Mouse (Mus musculus) layer of hippocampus, postnatal 36 days (tissue): ENCODE data around the gene Zfp385a. TPM values are rescaled to one million over a fixed set of nuclear protein-coding genes. Genes with fewer than 3 reads are reported as not detected.

Experiments used
- DNase-seq, 2 experiments: peaks; one replicate each; pipeline ENCODE4 v3.0.0; 2022
- total RNA-seq, 2 experiments: library from RNA; stranded (reverse); gene quantifications; 2 replicates each; pipeline ENCODE4 v1.2.3; 2021

Gene Zfp385a
- total RNA-seq, 2 experiments from 2014 or later = 38.7 to 39.7 TPM

DNA sequence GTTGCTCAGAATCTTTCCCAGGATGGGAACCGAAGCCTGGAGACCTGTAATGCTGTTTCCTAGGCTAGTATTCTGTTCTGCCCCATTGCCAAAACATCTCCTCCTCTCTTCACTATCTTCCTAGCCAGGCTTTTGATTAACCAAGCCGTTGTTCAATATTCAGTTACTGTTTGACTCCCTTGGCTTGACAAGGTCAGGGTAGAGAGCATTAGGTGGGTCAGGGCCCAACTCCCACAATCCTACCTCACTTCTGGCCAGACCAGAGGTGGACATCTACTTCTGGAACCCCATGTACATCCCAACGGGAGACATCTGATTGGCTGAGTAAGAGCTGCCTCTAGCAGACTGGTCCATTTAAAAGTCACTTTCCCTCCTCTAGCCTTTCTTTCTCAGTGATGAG is 23.1 kb upstream of the Zfp385a start:
- DNase-seq = no peak

DNA sequence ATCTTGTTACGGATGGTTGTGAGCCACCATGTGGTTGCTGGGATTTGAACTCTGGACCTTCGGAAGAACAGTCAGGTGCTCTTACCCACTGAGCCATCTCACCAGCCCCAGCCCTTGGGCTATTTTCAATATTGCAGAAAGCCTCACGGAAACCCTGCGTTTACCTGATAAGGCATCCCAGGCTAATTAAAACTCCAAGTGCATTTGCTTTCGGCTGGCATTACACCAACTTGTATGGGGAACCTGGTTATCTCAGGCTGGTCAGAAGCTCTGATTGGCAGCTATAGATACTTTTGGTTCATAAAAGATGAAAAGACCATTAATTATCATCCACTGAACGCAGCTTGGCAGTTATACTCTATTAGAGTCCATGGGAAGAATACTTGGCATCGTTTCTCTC is 22.4 kb upstream of the Zfp385a start:
- no peak for DNase-seq

DNA sequence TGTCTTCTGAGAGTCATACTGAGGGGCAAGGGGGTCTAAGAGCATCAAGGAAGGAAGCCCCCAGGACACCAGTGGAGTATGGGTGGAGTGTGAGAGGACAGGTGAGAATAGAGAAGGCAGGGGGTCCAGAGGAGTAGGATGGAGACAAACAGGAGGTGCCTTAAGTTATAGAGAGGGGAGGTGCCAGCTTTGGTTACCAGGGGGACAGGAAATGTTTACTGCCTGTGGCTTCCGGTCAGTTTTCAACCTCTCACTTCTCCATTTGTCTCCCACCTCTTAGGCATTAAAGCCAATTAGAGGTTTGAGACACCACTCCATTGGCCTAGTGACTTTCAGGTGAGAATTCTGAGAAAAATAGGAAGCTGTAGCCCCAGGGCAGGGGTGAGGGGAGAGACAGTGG is 21.4 kb upstream of the Zfp385a start:
- no peak for DNase-seq

DNA sequence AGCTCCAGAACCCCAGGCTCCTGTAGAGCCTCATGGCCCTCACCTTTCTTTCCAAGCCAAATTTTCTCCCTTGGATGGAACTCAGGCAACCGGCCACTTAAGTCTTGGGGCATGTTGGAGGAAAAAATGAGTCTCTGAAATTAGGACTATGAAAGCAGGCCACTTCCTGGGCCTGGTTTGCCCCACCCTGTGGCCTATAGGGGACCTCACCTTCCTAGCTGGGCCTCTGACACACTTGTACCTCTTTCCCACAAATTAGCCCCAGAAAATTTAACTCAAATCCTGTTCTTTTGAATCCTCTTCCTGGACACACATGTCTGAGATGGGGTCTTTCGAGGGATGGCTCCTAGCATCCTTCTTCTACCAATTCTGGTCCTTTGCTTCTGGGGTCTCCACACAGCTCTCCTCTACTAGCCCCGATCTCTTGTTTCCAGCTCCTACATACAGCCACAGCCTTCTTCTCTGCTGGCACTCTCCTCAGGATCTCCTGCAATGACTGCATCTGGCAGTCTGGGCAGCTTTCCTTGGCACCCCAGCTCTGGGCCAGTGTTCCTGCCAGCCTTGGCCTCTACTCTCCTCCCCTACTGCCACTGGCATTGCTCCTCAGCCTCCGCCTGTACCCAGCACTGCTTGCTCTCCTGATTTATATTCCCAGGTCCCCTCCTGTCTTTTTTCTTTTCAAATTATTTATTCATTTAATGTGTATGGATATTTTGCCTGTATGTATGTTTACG is 20.1 kb upstream of the Zfp385a start:
- DNase-seq = peak; percentile 38 to 48

DNA sequence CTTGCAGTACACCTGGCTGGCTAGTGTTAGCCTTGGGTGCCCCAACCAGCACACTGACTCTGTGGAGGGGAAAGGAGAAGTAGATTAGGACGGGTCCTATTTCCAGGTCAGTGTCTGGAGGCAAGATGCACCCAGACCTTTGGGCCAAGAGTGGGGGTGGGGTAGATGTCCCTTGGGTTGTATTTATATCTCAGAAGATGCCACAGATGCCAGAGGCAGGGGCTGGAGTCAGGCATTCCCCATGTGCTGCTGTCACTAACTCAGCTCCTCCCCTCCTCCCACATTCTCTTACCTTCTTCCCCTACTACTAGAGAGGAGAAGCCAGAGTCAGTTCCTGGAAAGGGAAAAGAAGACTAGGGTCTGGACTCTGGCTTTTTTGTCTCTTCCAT is 19.2 kb upstream of the Zfp385a start:
- DNase-seq = no peak

DNA sequence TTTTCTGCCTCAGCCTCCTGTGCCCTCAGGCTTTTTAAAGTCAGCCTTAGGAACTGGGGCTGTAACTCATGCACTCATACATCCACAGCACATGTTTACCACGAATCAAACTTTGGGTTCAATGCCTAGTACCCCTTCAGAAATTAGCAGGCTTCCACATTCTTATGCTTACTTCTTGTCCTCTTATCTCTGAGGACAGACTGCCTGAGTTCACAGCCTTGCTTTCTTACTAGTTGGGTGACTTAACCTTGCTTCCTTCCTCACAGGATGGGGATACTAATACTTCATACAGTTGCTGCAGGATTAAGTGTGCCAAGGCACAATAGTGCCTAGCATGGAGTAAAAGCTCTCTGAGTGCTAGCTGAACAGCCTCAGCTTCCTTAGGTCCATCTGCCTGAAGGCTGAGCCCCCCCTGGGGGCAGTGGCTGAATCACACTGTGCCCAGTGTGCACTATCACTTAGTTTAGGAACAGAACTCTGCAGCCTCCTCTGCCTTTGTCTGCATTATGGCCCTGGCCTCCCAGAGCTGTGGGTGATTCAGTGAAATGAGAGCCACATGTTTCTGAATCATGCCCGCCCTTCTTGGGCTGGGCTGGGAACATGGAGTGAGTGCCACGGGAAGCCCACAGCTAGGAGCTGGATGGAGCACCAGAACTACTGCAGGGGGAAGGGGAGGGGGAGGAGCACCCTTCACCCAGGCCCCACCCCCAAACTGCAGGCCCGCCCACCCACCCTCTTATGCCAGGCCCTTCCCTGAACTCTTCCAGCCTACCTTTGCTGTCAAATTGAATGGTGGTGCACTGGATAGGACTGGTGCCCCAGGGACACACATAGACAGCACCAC is 18.6 kb upstream of the Zfp385a start:
- no peak for DNase-seq

DNA sequence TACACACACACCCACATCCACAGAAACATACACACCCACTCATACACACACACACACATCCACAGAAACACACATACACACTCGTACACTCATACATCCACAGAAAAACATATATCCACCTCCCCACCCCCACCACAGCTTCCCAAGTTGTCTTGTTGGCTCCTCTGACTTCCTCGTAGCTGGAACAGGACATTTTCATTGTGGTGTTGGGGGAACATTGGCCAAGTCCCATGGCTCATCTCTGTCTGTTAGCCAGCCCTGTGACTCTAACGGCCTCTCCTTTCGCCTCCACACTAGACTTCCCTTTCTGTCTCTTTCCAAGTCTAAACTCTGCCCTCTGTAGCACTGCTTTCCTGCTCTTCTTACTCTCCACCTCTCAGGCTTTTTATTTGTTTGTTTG is 17.9 kb upstream of the Zfp385a start:
- no peak for DNase-seq

DNA sequence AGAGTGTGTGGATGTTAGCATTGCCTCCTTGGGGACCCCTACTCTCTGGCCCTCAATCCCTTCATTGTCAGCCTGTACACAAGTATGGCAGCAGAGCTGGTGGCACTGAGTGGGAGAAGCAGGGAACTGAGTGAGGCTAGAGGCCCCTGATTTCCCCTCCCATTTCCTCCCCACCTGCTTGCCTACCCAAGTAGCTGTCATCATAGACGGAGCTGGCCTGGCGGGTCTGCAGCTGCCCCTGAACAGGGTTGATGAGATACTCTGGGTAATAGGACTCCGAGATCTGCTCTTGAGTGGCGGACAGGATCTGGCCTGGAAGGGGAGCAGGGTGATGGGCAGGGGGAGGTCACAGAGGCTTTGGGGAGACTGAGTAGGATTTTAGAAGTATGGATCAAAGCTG is 16.2 kb upstream of the Zfp385a start:
- DNase-seq = no peak

DNA sequence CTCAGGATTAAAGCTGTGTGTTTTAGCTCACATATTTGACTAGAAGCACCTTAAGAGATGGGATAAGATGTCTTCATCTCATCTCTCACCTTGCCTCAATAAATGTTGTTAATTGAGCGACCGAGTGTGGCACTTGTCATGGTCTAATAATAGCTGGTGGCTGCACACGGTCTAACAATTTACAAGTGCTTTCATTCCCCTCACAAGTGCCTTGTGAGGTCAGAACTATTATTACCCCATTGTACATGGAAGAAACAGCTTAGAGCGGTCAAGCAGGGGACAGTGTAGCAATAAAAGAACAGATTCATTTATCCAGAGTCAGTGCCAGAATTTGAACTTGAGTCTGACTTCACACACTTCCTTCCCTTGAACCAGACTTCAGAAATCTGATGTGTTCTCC is 15.5 kb upstream of the Zfp385a start:
- no peak for DNase-seq

DNA sequence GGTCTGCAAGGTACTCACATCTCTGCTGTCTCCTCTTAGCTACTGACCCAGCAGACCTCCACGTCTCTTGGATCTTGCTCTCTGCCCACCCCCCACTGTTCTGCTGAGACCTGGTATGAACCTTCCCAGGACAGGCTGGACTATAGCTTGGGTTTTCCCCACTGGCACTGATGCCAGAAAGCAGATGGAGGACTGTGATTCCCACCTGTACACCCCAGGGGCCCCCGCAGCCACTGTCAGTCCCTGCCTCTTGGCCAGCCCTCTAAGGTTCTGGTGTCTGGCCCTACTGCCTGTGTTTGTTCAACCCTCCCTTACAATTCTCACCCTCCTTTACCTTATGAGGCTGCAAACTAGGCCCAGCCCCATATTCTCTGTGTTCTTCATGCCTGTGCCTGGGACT is 14.8 kb upstream of the Zfp385a start:
- no peak for DNase-seq

DNA sequence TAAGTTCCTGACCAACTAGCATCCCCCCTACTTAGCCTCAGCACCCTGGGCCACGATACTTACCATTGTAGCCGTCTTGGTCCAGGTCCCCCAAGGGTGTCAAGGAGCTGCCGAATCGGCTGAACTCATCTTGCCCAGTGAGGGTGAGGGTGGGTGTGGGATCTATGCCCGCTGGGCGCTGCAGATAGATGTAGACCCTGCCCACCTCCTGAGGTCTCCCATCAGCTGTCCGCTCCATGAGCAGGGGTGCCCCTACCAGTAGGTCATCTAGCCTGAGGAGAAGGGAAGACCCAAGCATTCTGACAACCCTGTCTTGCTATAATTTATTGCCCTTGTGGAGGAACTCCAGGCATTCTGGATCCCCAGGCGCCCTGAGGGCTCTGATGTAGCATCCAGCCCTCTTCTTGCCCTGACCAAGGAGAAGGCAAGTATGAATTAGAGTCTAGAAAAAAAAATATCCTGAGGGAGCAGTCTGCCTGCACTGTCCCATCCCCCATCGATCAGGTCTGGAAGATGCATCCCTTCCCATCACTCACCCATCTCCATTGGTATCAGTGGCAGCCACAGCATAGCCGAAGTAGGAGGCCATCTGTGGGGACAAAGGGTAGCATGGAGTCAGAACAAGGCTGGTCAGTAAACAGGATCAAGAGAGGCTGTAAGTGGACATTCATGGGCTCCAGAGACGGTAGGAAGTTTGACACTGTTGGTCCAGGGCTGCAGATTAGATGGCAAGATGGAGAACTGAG is 13.8 kb upstream of the Zfp385a start:
- no peak for DNase-seq

DNA sequence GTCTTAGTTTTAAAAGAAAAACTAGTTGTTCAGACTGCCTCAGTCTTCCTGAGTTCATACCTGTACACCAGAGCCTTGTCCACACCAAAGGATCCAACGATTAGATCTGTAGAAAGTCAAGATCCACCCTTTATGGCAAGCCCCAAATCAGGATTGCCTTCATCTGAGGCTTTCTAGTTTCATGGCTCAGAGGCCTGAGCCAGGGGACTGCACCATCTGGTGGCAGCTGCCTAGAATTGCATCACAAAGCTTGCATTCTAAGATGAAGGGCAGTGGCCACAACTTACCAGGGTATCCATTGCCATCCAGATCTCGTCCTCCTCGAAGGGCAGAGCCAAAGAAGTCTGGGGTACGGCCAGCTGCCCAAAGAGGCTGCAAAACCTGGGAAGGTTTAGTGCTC is 13.0 kb upstream of the Zfp385a start:
- no peak for DNase-seq

DNA sequence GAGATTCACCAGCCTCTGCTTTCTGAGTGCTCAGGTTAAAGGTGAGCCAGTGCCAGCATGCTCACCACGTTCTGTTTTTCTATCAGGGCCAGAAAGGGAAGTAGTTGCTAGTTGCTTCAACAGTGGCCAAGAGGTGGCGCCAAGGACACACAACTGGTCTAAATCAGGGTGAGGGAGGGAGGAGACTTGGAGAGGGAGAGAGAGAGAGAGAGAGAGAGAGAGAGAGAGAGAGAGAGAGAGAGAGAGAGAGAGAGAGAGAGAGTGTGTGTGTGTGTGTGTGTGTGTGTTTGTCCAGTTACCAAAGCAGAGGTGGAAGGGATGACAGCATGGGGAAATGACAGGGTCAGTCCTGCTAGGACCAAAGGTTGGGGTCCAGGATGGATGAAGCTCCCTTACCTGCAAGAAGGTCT is 7.4 kb upstream of the Zfp385a start:
- DNase-seq = no peak

DNA sequence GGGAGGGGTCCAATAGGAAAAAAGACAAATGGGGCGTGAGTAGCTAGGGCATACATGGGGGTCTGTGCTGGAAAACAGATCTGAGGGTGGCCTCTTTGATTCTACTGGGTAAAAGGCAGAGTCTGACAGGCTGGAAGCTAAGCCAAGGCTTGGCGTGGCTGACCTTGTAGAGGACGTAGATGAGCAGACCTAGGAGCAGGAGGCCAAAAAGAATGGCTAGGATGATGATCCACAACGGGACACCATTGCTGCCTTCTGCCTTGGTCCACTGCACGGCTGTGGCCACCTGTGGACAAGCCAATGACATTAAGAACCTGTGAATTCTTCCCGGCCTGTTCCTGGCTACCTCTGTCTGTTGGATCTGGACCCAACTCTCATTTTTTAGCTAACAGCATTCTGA is 5.9 kb upstream of the Zfp385a start:
- DNase-seq = no peak

DNA sequence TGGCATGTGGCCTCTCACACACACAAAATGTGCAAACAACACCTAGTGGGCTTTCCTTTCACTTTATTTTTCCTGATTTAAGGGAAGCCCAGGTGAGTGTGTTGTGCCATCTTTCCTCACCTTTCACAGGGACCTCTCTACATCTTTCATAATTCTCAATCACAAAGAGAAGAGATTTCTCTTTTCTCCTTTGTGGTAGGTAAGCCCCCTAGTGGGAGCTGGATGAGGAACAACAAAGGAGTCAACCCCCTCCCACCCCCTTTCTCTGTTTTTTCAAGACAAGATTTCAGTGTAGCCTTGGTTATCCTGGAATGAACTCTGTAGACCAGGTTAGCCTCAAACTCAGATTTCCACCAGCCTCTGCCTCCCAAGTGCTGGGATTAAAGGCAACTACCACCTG is 3.7 kb upstream of the Zfp385a start:
- DNase-seq = no peak

DNA sequence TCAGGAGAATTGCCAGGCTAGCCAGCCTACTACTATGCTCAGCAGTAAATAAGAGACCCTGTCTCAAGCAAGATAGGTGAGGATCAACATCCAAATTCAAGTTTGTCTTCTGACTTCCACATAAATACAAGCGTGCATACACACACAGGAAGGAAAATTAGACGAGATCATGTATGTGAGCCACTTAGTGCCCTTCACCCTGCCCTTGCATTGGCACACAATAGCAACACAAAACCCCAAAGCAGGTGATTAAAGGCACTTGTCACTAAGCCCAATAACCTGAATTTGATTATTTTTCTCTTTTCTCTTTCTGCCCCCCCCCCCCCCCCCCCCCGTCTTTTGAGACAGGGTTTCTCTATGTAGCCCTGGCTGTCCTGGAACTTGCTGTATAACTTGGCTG is 3.1 kb upstream of the Zfp385a start:
- no peak for DNase-seq

DNA sequence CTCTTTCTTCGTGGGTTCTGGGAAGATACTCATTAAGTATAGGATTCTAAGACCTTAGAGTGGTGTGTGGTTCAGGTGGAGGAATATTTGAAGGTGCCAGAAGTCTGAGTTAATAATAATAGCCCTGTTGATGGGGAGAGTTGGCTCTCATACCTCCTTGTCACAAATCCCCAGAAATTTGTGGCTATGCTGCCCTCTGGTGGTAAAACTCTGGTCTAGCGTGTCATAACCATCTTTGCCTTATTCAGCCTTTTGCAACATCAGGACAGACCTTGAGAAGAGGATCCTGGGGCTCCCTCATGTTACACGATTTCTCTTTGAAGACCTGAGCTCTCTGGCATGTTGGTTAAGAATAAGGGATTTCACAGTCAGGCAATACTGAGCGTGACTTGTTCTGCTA is 2.5 kb upstream of the Zfp385a start:
- peak; percentile 64 to 77 for DNase-seq

DNA sequence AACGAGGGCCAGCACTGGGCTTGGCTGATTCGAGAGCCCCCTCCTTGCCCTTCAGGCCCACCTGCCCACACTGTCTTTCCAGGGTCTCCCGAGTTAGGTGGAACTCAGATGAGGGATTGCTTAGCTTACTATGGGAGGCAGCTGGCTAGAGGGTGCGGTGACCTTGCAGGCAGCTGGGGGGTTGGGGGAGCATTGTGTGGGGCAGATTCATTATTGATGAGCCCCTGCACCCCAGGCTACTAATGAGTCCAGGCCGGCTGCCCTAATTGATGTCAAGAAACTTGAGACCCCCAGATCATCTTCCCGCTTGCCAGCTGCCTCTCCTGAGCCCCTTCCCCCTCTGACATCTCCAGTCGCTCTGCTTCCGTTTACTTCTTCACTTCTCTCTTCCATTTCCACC is 1.7 kb upstream of the Zfp385a start:
- no peak for DNase-seq

DNA sequence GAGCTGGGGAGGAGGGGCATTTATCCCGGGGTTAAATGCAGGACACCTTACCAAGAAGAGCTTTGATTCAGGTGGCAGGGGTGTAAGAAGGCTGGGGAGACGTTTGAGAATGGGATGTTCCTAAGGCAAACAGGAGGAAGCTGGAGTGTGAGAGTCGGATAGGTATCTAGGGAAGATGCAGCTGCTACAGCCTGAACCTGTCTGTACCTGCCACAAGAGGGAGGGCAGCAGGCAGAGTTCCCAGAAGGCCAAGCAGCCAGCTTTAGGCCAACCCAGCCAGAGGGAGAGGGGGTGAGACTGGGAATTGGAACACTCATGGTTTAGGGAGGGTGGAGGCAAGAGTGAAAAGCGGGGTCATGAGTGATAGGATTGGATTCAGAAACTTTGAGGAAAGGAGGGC is 893 bp upstream of the Zfp385a start:
- DNase-seq = no peak

DNA sequence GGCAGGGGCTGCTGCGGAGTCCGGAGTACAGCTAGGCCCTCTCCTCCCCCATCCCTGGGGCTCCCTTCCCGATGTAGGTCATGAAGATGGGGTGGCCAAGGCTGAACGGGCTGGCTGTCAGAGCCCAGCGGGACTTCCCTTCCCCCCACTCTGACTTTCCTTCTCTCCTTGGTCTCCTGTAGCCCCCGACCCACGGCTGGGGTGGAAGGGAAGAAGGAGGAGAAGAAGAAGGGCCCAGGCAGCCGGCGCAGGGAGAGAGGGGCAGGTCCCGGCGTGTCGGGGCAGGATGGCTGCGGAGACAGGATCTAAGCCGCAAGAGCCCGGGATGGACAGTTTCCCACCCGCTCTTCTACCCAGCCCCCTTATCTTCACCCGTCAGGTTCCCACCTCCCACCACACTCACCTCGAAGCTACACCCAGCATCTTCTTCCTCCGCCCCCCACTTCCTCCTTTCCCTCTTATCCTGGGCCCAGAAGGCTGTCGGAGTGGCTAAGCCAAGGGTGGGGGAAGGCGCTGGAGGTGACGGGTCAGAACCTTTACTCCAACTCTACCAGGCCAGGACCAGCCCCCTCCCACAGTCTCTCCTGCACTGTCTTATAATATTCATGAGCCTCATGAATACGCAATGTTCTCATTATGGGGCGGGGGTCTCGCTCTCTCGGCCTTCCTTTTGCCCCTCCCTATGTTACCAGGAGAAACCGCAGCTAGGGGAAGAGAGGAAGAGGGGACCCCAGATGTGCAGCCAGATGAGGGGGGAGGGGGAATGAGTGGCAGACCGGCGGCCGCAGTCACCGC is 530 bp downstream of the Zfp385a start:
- no peak for DNase-seq

DNA sequence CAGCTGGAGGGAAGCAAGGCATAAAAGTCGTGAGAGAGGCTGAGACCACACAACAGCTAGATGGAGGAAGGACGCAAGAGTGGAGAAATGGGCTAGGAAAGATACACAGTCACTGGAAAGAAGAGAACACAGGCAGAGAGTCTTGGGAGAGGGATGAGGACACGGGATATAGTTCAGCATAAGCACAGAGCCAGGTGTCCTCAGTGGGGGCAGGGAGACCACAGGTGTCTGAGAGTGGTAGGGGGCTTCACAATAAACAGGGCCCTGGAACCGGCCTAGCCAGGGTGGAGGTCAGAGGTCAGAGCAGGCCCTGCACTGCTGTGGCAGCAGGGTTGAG is 1.1 kb downstream of the Zfp385a start:
- DNase-seq = no peak

DNA sequence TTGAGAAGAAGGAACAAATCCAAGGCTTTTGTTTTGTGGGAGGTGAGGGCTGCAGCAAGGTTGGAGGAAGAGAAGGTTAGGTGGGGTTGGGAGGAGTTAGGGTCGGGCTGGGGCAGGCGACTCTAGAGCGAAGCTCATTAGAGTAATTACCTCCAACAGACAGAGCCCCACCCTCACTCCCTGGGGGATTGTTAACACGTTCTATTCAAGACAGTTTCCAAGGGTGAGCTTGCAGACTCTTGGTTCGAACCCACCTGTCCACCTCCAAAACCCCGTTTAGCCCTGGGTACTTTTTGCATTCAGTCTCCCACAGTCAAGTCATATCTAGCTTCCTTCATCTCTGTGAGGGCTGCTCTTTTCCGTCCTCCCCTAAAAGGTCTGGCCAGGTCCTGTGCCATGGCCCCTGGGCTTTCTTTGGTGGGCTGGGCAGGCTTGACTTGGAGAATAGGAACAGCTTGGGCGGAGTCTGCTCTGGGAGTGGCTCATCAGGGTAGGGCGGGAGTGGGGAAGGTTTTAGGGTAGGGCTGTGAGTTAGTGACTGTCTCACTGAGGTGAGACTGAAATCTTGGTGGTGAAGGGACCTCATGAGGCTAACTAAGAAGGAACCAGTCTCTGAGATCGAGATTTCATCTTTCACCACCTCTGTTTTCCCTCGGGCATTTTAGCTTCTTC is 2.8 kb downstream of the Zfp385a start:
- DNase-seq = no peak
